ENCODE assay signal across 10 mouse cellular contexts in genomic region chr4:71968701-71969100, GRCm38 (mm10).
DNase-seq lines count a peak whose midpoint lies in the region; ATAC-seq lines count a peak whose summit lies in the region.
"Had no signal": no experiment of that assay in that cellular context is flagged by ENCODE, and none has a peak within 500 bp of the region (broad histone marks: within the 10 kb centered on the region; RNA-seq: fewer than 3 reads in every experiment).

No protein-coding gene starts in this region.

- no peak overlapping the region for H3K4me2 ChIP-seq in heart, embryonic 11.5 days
- no peak overlapping the region for H3K4me2 ChIP-seq in forebrain, embryonic 16.5 days (ENCODE audit: low read length)

- DNase-seq in heart, adult 18-20 months, result peak; percentile 5 to 18
- DNase-seq in 3T3-L1 (ENCODE audit: low read depth, low spot score), result peak; percentile 93
- peak; percentile 0 for DNase-seq in embryo, embryonic 9.5 days (ENCODE audit: extremely low spot score)
- DNase-seq in kidney, postnatal 10 days, result peak; percentile 12
- no peak for DNase-seq in T-cell, adult 2 months (ENCODE audit: low spot score)
- DNase-seq: thymus, postnatal 36 days had no signal

- no peak overlapping the region for H3K4me3 ChIP-seq in heart, embryonic 11.5 days (ENCODE audit: low read depth, low read length)
- no peak overlapping the region for H3K4me3 ChIP-seq in forebrain, embryonic 16.5 days (replicated peaks; ENCODE audit: low read length)

- no peaks in the 10 kb centered on the region for H3K9me3 ChIP-seq in heart, embryonic 11.5 days (replicated peaks; ENCODE audit: control insufficient read depth, low read length)
- no peaks in the 10 kb centered on the region for H3K9me3 ChIP-seq in forebrain, embryonic 16.5 days (ENCODE audit: control insufficient read depth, low read length)

- H3K4me1 ChIP-seq in heart, embryonic 11.5 days (ENCODE audit: control insufficient read depth, insufficient read depth, low read length), result no peaks in the 10 kb centered on the region
- no peaks in the 10 kb centered on the region for H3K4me1 ChIP-seq in forebrain, embryonic 16.5 days (replicated peaks; ENCODE audit: control insufficient read depth, insufficient read depth, low read length)

- no peak for ATAC-seq in heart, embryonic 11.5 days (replicated peaks; ENCODE audit: insufficient number of reproducible peaks, low FRiP score, low TSS enrichment)
- no peak for ATAC-seq in forebrain, embryonic 16.5 days
- ATAC-seq in CD4-positive, CD25-positive, alpha-beta regulatory T cell, adult 4 months, result no peak
- ATAC-seq: inflammation-experienced regulatory T-cells, adult 6 months had no signal

- no peak overlapping the region for H3K9ac ChIP-seq in heart, embryonic 11.5 days (ENCODE audit: low read depth, low read length)
- H3K9ac ChIP-seq in forebrain, embryonic 16.5 days (replicated peaks; ENCODE audit: low read depth, low read length), result no peak overlapping the region

- no peaks in the 10 kb centered on the region for H3K27me3 ChIP-seq in heart, embryonic 11.5 days (ENCODE audit: control insufficient read depth, insufficient read depth, low read length)
- H3K27me3 ChIP-seq in forebrain, embryonic 16.5 days (replicated peaks; ENCODE audit: control insufficient read depth, insufficient read depth, low read length), result no peaks in the 10 kb centered on the region

- no peaks in the 10 kb centered on the region for H3K36me3 ChIP-seq in heart, embryonic 11.5 days (ENCODE audit: control insufficient read depth, insufficient read depth, low read length)
- H3K36me3 ChIP-seq in forebrain, embryonic 16.5 days (ENCODE audit: control insufficient read depth, insufficient read depth), result no peaks in the 10 kb centered on the region

- no peak overlapping the region for H3K27ac ChIP-seq in heart, embryonic 11.5 days (ENCODE audit: low read depth, low read length)
- no peak overlapping the region for H3K27ac ChIP-seq in forebrain, embryonic 16.5 days (ENCODE audit: low read length)

- WGBS in heart, embryonic 11.5 days (ENCODE audit: insufficient replicate concordance), result 49% methylated on average over 1 of the region's 1 CpGs
- 78% methylated on average over 1 of the region's 1 CpGs for WGBS in forebrain, embryonic 16.5 days
